Mouse (Mus musculus) regulatory T cell (primary cell): ENCODE measurements at regions not wholly inside any gene's neighbourhood (a gene's known extent, or its start where the extent isn't known, plus 50 kb on each side); places are given as distances from the start of the nearest gene placed in this dataset.

Experiments used
- in situ Hi-C: fragments of 300-600 bp; cut with MboI, MseI; formaldehyde crosslinking; loops from one replicate; pipeline ENCODE4 v1.15.1; 2025; ENCODE audit warnings: high pct_unique_total_duplicates

- in situ Hi-C loops: no loop called here
Measured at GRCm38 (mm10) chr2:101368278-101368677, 256.2 kb upstream of the Rag2 start.

- in situ Hi-C loops: no loop called here
Measured at GRCm38 (mm10) chr2:101370991-101371736, 253.4 kb upstream of the Rag2 start.

GRCm38 (mm10) chr2:101371834-101372493 is 252.6 kb upstream of the Rag2 start:
- in situ Hi-C loops: no loop called here

GRCm38 (mm10) chr2:101380595-101380994 is 243.9 kb upstream of the Rag2 start:
- in situ Hi-C loops: no loop called here

- in situ Hi-C loops: no loop called here
Measured at GRCm38 (mm10) chr2:101415002-101415401, 209.5 kb upstream of the Rag2 start.

GRCm38 (mm10) chr2:101416702-101417101 is 207.8 kb upstream of the Rag2 start:
- in situ Hi-C loops: no loop called here

- in situ Hi-C loops: no loop called here
Measured at GRCm38 (mm10) chr2:101433141-101433895, 191.2 kb upstream of the Rag2 start.

- in situ Hi-C loops: no loop called here
Measured at GRCm38 (mm10) chr2:101440231-101440630, 184.3 kb upstream of the Rag2 start.

GRCm38 (mm10) chr2:101441081-101441630 is 183.4 kb upstream of the Rag2 start:
- in situ Hi-C loops: no loop called here

GRCm38 (mm10) chr2:101455591-101455990 is 168.9 kb upstream of the Rag2 start:
- in situ Hi-C loops: no loop called here

- in situ Hi-C loops: no loop called here
Measured at GRCm38 (mm10) chr2:101458959-101459358, 165.6 kb upstream of the Rag2 start.

GRCm38 (mm10) chr2:101462450-101462849 is 162.1 kb upstream of the Rag2 start:
- in situ Hi-C loops: no loop called here

GRCm38 (mm10) chr2:101464291-101465140 is 160.0 kb upstream of the Rag2 start:
- in situ Hi-C loops: no loop called here

- in situ Hi-C loops: loop anchor here (5.0 kb wide), 1 partner anchor 187 kb away; no protein-coding TSS in a partner anchor
Measured at GRCm38 (mm10) chr2:101470569-101471100, 153.9 kb upstream of the Rag2 start.

- in situ Hi-C loops: loop anchor here (5.0 kb wide), 1 partner anchor 185 kb away; no protein-coding TSS in a partner anchor
Measured at GRCm38 (mm10) chr2:101472449-101473115, 151.9 kb upstream of the Rag2 start.

GRCm38 (mm10) chr2:101473116-101473485 is 151.4 kb upstream of the Rag2 start:
- in situ Hi-C loops: loop anchor here (5.0 kb wide), 1 partner anchor 184 kb away; no protein-coding TSS in a partner anchor

- in situ Hi-C loops: no loop called here
Measured at GRCm38 (mm10) chr2:101476862-101477261, 147.7 kb upstream of the Rag2 start.

GRCm38 (mm10) chr2:101490207-101490606 is 134.3 kb upstream of the Rag2 start:
- in situ Hi-C loops: no loop called here

GRCm38 (mm10) chr2:101491762-101492161 is 132.8 kb upstream of the Rag2 start:
- in situ Hi-C loops: no loop called here

GRCm38 (mm10) chr2:101508116-101508515 is 116.4 kb upstream of the Rag2 start:
- in situ Hi-C loops: no loop called here
